Mouse (Mus musculus): ENCODE measurements at regions not wholly inside any gene's neighbourhood (a gene's known extent, or its start where the extent isn't known, plus 50 kb on each side); places are given as distances from the start of the nearest gene placed in this dataset.

GRCm38 (mm10) chr3:131737953-131738598, 173.5 kb downstream of the Papss1 start:
- H3K4me1 ChIP-seq (replicated peaks; ENCODE audit: insufficient read depth, low read length) = no peaks in the 10 kb centered on the region
- no peaks in the 10 kb centered on the region for H3K27me3 ChIP-seq (ENCODE audit: insufficient read depth, low read length)
- no peaks in the 10 kb centered on the region for H3K36me3 ChIP-seq (ENCODE audit: insufficient read depth, low read length)
- H3K4me3 ChIP-seq (replicated peaks; ENCODE audit: low read depth, low read length) = no peak overlapping the region
- ATAC-seq (replicated peaks; ENCODE audit: low FRiP score, low read depth) (no peak; the same call in 1 of the 2 replicates), DNase-seq (ENCODE audit: low spot score) (peak; percentile 28)
- 36% methylated on average over 17 of the region's 17 CpGs for WGBS
- no peak overlapping the region for H3K27ac ChIP-seq
- peak overlapping the region; percentile 37 for H3K4me2 ChIP-seq (ENCODE audit: low read length)
- H3K9me3 ChIP-seq (replicated peaks; ENCODE audit: low read length) = no peaks in the 10 kb centered on the region
- H3K9ac ChIP-seq (ENCODE audit: low read depth, low read length) = no peak overlapping the region
- no peak for TF ChIP-seq CTCF (IDR thresholded peaks at IDR 0.05; ENCODE audit: low read depth)

GRCm38 (mm10) chr3:131755537-131755936, 191.0 kb downstream of the Papss1 start:
- ATAC-seq (replicated peaks; ENCODE audit: low FRiP score, low read depth) (no peak; the same call in 1 of the 2 replicates), DNase-seq (ENCODE audit: low spot score) (peak; percentile 49)
- 8% methylated on average over 2 of the region's 2 CpGs for WGBS
- Histone ChIP-seq H3K27ac (no peak overlapping the region), H3K27me3 (ENCODE audit: insufficient read depth, low read length) (no peaks in the 10 kb centered on the region), H3K36me3 (ENCODE audit: insufficient read depth, low read length) (no peaks in the 10 kb centered on the region), H3K4me1 (replicated peaks; ENCODE audit: insufficient read depth, low read length) (no peaks in the 10 kb centered on the region), H3K4me2 (ENCODE audit: low read length) (no peak overlapping the region), H3K4me3 (replicated peaks; ENCODE audit: low read depth, low read length) (no peak overlapping the region), H3K9me3 (replicated peaks; ENCODE audit: low read length) (no peaks in the 10 kb centered on the region), H3K9ac (ENCODE audit: low read depth, low read length) (no peak overlapping the region)
- no peak for TF ChIP-seq CTCF (IDR thresholded peaks at IDR 0.05; ENCODE audit: low read depth)

- TF ChIP-seq CTCF (IDR thresholded peaks at IDR 0.05; ENCODE audit: low read depth) = no peak
- ATAC-seq (replicated peaks; ENCODE audit: low FRiP score, low read depth) = 0 out of 2 replicates have a peak, but pooled peaks have one; percentile 33
These were observed 191.6 kb downstream of the Papss1 start for GRCm38 (mm10) chr3:131756126-131756525.

GRCm38 (mm10) chr3:131769976-131770375, 205.4 kb downstream of the Papss1 start:
- Histone ChIP-seq H3K4me3 (replicated peaks; ENCODE audit: low read depth, low read length) (no peak overlapping the region), H3K36me3 (ENCODE audit: insufficient read depth, low read length) (no peaks in the 10 kb centered on the region), H3K27ac (0 out of 2 replicates have a peak overlapping the region, but pooled peaks have one; percentile 0), H3K4me1 (replicated peaks; ENCODE audit: insufficient read depth, low read length) (no peaks in the 10 kb centered on the region), H3K27me3 (ENCODE audit: insufficient read depth, low read length) (no peaks in the 10 kb centered on the region), H3K9ac (ENCODE audit: low read depth, low read length) (no peak overlapping the region), H3K4me2 (ENCODE audit: low read length) (no peak overlapping the region), H3K9me3 (replicated peaks; ENCODE audit: low read length) (no peaks in the 10 kb centered on the region)
- ATAC-seq (replicated peaks; ENCODE audit: low FRiP score, low read depth) (no peak), DNase-seq (ENCODE audit: low spot score) (peak; percentile 67)
- 67% methylated on average over 1 of the region's 1 CpGs for WGBS
- no peak for TF ChIP-seq CTCF (IDR thresholded peaks at IDR 0.05; ENCODE audit: low read depth)

More at GRCm38 (mm10) chr3:131756126-131756525, 191.6 kb downstream of the Papss1 start:
- no peak overlapping the region for H3K27ac ChIP-seq
- H3K4me3 ChIP-seq (replicated peaks; ENCODE audit: low read depth, low read length) = no peak overlapping the region
- H3K27me3 ChIP-seq (ENCODE audit: insufficient read depth, low read length) = no peaks in the 10 kb centered on the region
- H3K4me2 ChIP-seq (ENCODE audit: low read length) = no peak overlapping the region
- peak; percentile 36 for DNase-seq (ENCODE audit: low spot score)
- no peak overlapping the region for H3K9ac ChIP-seq (ENCODE audit: low read depth, low read length)
- no peaks in the 10 kb centered on the region for H3K36me3 ChIP-seq (ENCODE audit: insufficient read depth, low read length)
- H3K4me1 ChIP-seq (replicated peaks; ENCODE audit: insufficient read depth, low read length) = no peaks in the 10 kb centered on the region
- 36% methylated on average over 5 of the region's 5 CpGs for WGBS
- H3K9me3 ChIP-seq (replicated peaks; ENCODE audit: low read length) = no peaks in the 10 kb centered on the region

- H3K9ac ChIP-seq (ENCODE audit: low read depth, low read length) = no peak overlapping the region
- no peak for ATAC-seq (replicated peaks; ENCODE audit: low FRiP score, low read depth)
- DNase-seq (ENCODE audit: low spot score) = peak; percentile 80
- H3K9me3 ChIP-seq (replicated peaks; ENCODE audit: low read length) = no peaks in the 10 kb centered on the region
- no peak for TF ChIP-seq CTCF (IDR thresholded peaks at IDR 0.05; ENCODE audit: low read depth)
- no peaks in the 10 kb centered on the region for H3K27me3 ChIP-seq (ENCODE audit: insufficient read depth, low read length)
- no peak overlapping the region for H3K4me3 ChIP-seq (replicated peaks; ENCODE audit: low read depth, low read length)
- H3K4me1 ChIP-seq (replicated peaks; ENCODE audit: insufficient read depth, low read length) = no peaks in the 10 kb centered on the region
- H3K27ac ChIP-seq = no peak overlapping the region
- no peaks in the 10 kb centered on the region for H3K36me3 ChIP-seq (ENCODE audit: insufficient read depth, low read length)
- no peak overlapping the region for H3K4me2 ChIP-seq (ENCODE audit: low read length)
- 80% methylated on average over 1 of the region's 1 CpGs for WGBS
These were observed 205.9 kb downstream of the Papss1 start for GRCm38 (mm10) chr3:131770486-131770885.

- Histone ChIP-seq H3K36me3 (ENCODE audit: insufficient read depth, low read length) (no peaks in the 10 kb centered on the region), H3K4me1 (replicated peaks; ENCODE audit: insufficient read depth, low read length) (no peaks in the 10 kb centered on the region), H3K9me3 (replicated peaks; ENCODE audit: low read length) (no peaks in the 10 kb centered on the region), H3K27ac (no peak overlapping the region), H3K27me3 (ENCODE audit: insufficient read depth, low read length) (no peaks in the 10 kb centered on the region), H3K9ac (ENCODE audit: low read depth, low read length) (no peak overlapping the region), H3K4me3 (replicated peaks; ENCODE audit: low read depth, low read length) (no peak overlapping the region), H3K4me2 (ENCODE audit: low read length) (no peak overlapping the region)
- DNase-seq (ENCODE audit: low spot score) (no peak), ATAC-seq (replicated peaks; ENCODE audit: low FRiP score, low read depth) (no peak)
- 72% methylated on average over 4 of the region's 4 CpGs for WGBS
- no peak for TF ChIP-seq CTCF (IDR thresholded peaks at IDR 0.05; ENCODE audit: low read depth)
These were observed 207.4 kb downstream of the Papss1 start for GRCm38 (mm10) chr3:131771863-131772546.
